Mouse (Mus musculus) olfactory bulb, adult 2 months (tissue): ENCODE data around the gene Strip2. TPM values are rescaled to one million over a fixed set of nuclear protein-coding genes. Genes with fewer than 3 reads are reported as not detected.

ENCODE experiments used
- H3K27ac ChIP-seq: fragments of 200-500 bp; 2 replicates; pipeline ENCODE4 v1.5.1; 2012; ENCODE audit warnings: low read depth, low read length; ENCODE audit not compliant: insufficient read depth
- H3K4me1 ChIP-seq: fragments of 200-500 bp; 2 replicates; pipeline ENCODE4 v1.6.1; 2012; ENCODE audit warnings: low read length; ENCODE audit not compliant: control insufficient read depth, insufficient read depth
- H3K4me3 ChIP-seq: fragments of 200-500 bp; 2 replicates; pipeline ENCODE4 v1.5.1; 2012; ENCODE audit warnings: mild to moderate bottlenecking, low read depth, low read length, moderate library complexity; ENCODE audit not compliant: insufficient read depth
- CTCF ChIP-seq: fragments of 200-500 bp; IDR thresholded peaks from 2 replicates; pipeline ENCODE4 v1.5.1; 2012; ENCODE audit warnings: low read depth, mild to moderate bottlenecking, low read length, moderate library complexity; ENCODE audit not compliant: insufficient read depth
- POLR2A ChIP-seq: fragments of 200-500 bp; IDR thresholded peaks from 2 replicates; pipeline ENCODE4 v1.6.1; 2012; ENCODE audit warnings: mild to moderate bottlenecking, low read depth, low read length, moderate library complexity; ENCODE audit not compliant: insufficient read depth
- WGBS: fragments of 180-500 bp; shearing (Covaris S2); methylation state at CpG from one replicate; pipeline ENCODE4 v1.1.7; 2018; 5-methylcytosine and 5-hydroxymethylcytosine counted together
- polyA plus RNA-seq: library from polyadenylated mRNA; stranded (reverse); fragments of >200 nt; gene quantifications from 2 replicates; pipeline ENCODE4 v1.2.4, GENCODE M21; 2012; ENCODE audit warnings: low replicate concordance; ENCODE audit not compliant: missing spikeins, insufficient read depth, insufficient read length

The Strip2 gene
- polyA plus RNA-seq, 1 experiment = not detected

DNA sequence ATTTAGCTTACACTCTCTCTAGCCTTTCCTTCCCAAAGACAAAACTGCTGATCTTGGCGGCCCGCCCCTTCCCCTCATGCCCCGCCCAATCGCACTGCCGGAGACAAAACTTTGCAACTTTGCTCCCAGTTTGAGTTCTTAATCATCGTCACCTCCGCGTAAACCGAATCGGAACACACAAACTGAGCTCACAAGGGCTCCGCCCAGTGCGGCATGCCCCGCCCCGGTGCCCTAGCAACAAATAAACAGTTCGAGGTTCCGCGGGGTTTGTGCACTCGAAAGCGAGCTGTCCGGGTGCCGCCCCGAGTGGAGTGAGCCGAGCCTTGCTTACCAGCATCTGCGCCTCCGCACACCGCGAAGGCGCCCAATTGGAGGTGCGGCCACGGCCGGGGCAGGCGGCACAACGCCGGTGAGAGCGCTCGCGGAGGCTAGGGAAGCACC, 68.3 kb downstream of the Strip2 start:
- no peak for TF ChIP-seq POLR2A
- TF ChIP-seq CTCF = no peak
- 1% methylated on average over 37 of the region's 37 CpGs for WGBS

DNA sequence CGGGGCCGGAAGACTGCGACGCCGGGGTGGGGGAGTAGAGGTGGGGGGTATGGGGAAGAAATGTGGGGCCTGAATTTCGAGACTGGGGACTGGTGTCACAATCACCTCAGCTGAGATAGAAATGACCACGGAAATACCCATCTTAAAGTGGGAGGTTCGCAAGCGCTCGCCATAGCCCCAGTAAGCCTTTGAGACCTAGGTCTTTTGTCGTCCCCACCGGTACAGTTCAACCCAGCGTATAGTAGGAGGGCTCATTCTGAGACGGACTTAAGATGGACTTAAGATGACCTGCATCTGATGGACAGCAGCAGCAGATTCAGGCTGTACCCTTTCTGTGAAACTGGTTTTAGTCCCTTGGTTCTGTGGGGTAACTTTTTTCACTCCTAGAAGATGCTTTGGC, 68.7 kb downstream of the Strip2 start:
- TF ChIP-seq CTCF (no peak), POLR2A (no peak)
- WGBS = 4% methylated on average over 14 of the region's 14 CpGs
- Histone ChIP-seq H3K4me1 (peaks cover 7% of the 10 kb centered on the region; the same call in 1 of the 2 replicates), H3K4me3 (peak overlapping the region; percentile 48), H3K27ac (no peak overlapping the region)

More for the DNA sequence above, 68.3 kb downstream of the Strip2 start:
- H3K4me1 ChIP-seq = peaks cover 7% of the 10 kb centered on the region; the same call in 1 of the 2 replicates
- H3K27ac ChIP-seq = no peak overlapping the region
- peak overlapping the region; percentile 48 for H3K4me3 ChIP-seq

DNA sequence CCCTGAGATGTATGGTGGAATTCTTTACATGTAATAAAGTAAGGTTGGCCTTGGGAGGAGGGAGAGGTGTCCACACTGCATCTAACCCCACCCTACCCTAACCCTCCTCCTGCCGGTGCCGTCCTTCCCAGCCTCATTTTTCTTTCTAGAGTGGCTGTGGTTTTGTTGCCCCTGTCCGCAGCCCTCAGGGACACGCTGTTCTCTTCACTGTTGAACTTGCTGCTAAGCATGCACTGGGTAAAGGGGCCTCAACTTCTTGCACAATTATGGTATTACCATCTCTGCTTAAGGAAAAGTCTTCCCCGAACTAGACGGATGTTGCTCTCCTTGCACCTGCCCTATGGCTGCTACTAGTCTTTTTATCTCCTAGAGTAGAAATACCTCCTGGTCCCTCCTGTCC, 69.2 kb downstream of the Strip2 start:
- no peak overlapping the region for H3K4me3 ChIP-seq
- 81% methylated on average over 6 of the region's 6 CpGs for WGBS
- TF ChIP-seq POLR2A = no peak
- H3K27ac ChIP-seq = no peak overlapping the region
- peaks cover 7% of the 10 kb centered on the region; the same call in 1 of the 2 replicates for H3K4me1 ChIP-seq

DNA sequence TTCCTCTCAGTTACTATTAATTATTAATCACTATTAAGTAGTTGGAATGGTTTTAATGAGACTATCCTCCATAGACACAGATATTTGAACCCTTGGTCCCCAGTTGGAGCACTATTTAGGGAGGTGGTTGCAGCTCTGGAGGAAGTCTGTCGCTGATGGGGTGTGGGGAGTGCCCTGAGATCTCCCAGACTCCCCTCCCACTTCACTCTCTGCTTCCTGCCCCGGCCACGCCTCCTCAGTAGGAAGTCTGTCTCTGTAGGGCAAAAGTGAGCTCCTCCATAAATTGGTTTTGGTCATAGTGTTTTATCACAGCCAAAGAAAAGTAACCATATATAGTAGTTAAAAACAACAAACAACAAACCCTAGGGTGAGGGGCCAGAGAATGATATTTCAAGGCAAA, 70.4 kb downstream of the Strip2 start:
- no peak overlapping the region for H3K27ac ChIP-seq
- TF ChIP-seq POLR2A = no peak
- no peak for TF ChIP-seq CTCF
- 81% methylated on average over 3 of the region's 3 CpGs for WGBS
- peaks cover 7% of the 10 kb centered on the region; the same call in 1 of the 2 replicates for H3K4me1 ChIP-seq
- H3K4me3 ChIP-seq = no peak overlapping the region

DNA sequence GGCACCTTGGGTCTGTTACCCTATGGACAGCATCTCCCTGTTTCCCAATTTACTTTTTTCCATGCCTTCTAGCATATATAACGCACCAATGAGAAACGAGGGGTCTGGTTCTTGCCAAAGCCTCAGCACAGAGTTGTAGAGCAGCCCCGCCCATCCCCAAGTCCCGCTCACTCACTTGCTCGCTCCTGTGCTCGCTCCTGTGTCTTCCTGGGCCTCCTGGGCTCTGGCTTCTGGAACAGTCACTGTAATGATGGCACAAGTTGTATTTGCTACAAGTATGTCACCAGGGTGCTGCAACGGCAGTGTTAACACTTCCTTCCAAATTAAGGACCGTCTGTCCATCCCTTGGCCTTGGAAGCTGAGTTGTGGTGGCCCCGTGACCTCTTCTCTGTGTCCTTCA, 81.3 kb downstream of the Strip2 start:
- Histone ChIP-seq H3K27ac (no peak overlapping the region), H3K4me3 (no peak overlapping the region), H3K4me1 (no peaks in the 10 kb centered on the region)
- WGBS = 87% methylated on average over 9 of the region's 9 CpGs
- TF ChIP-seq CTCF (no peak), POLR2A (no peak)

DNA sequence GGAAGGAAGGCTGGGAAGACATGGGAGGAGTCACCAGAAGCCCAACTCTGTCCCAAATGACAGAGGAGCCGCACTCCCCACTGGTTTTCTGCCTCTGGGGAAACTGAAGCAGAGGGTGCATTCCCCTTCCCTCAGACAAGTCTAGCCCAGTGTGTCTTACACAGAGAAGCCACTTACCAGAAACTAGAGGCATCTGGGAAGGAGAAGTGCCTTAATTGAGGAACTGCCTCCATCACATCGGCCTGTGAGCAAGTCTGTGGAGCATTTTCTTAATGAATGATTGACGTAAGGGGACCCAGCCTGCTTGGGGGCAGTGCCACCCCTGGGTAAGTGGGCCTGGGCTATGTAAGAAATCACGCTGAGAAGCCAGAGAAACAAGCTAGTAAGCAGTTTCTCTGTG, 82.0 kb downstream of the Strip2 start:
- no peak for TF ChIP-seq POLR2A
- no peak for TF ChIP-seq CTCF
- Histone ChIP-seq H3K4me3 (no peak overlapping the region), H3K27ac (no peak overlapping the region), H3K4me1 (no peaks in the 10 kb centered on the region)
- WGBS = 74% methylated on average over 4 of the region's 4 CpGs

DNA sequence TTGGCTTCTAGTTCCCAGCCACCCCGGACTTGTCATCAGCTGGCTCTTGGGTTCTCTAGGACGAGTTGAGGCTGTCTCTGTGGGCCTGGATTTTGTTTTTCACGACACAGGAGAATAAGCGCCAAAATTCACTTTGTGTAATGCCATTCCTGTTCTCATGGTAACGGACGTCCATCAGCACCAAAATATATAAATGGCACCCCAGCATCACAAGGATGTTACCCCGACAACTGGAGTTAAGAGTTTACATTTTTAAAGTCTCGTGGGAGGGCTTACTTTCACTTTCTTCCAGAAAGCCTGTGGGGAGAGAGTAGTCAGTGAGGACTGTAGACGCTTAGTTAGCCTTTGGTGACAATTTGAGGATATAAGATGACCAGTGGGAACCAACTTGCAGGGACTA, 85.8 kb downstream of the Strip2 start:
- no peak for TF ChIP-seq POLR2A
- TF ChIP-seq CTCF = no peak
- WGBS = 79% methylated on average over 9 of the region's 9 CpGs
- no peak overlapping the region for H3K4me3 ChIP-seq
- H3K4me1 ChIP-seq = no peaks in the 10 kb centered on the region
- no peak overlapping the region for H3K27ac ChIP-seq

DNA sequence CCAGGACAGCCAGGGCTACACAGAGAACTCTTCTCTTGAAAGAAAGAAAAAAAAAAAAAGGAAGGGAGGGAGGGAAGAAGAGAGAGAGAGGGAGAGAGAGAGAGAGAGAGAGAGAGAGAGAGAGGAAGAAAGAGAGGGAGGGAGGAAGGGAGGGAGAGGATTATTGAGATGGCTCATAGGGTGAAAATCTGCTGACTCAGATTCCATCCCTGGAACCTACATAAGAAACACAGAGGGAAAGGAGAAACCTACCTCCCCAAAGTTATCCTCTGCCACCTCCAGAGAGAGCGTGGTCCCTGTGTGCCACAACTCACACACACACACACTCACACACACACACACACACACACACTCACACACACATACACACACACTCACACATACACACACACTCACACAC, 89.0 kb downstream of the Strip2 start:
- Histone ChIP-seq H3K4me3 (no peak overlapping the region), H3K27ac (no peak overlapping the region), H3K4me1 (no peaks in the 10 kb centered on the region)
- 100% methylated on average over 1 of the region's 1 CpGs for WGBS
- TF ChIP-seq CTCF = no peak
- TF ChIP-seq POLR2A = no peak

DNA sequence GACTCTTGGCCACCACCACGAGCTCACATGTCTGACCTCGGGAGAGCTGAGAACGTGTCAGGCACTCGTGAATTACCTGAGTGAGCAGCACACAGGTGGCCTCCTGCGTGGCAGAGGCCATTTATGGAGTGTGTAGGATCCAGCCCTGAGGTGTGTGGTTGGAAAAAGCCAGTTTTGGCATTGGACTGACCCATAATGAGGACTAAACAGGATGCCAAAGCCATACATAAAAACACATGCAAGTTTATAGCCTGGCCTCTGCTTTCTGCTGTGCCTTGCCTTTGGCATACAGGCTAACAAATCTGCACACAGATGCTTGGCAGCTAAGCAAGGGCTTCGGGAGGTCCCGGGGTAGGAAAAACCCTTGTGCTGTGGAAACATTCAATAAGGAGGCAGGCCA, 92.4 kb downstream of the Strip2 start:
- no peak overlapping the region for H3K4me3 ChIP-seq
- no peaks in the 10 kb centered on the region for H3K4me1 ChIP-seq
- 77% methylated on average over 7 of the region's 7 CpGs for WGBS
- H3K27ac ChIP-seq = no peak overlapping the region
- TF ChIP-seq POLR2A = no peak
- TF ChIP-seq CTCF = no peak

Other genes with a start within 250 kb of the Strip2 start
- gene Tspan33, start 222.8 kb upstream of the Strip2 start, polyA plus RNA-seq = not detected in 2 replicates
- gene Smo, start 181.5 kb upstream of the Strip2 start, polyA plus RNA-seq = not detected in 2 replicates
- gene Ahcyl2, start 149.0 kb upstream of the Strip2 start, polyA plus RNA-seq = 277 TPM in 1 of 2 replicates, not detected in the other
- gene Nrf1, start 131.0 kb downstream of the Strip2 start, polyA plus RNA-seq = 84.9 TPM in 1 of 2 replicates, not detected in the other